Mouse (Mus musculus): ENCODE measurements around the gene Sphkap.

Gene Sphkap

GRCm38 (mm10) chr1:83297137-83298076, 110.6 kb downstream of the Sphkap start:
- in situ Hi-C loops (cut with MboI, MseI), result no loop called here

GRCm38 (mm10) chr1:83285866-83286265, 122.1 kb downstream of the Sphkap start:
- in situ Hi-C loops (cut with MboI, MseI), result no loop called here

GRCm38 (mm10) chr1:83277044-83277443, 131.0 kb downstream of the Sphkap start:
- in situ Hi-C loops (cut with MboI, MseI), result no loop called here

- in situ Hi-C loops (cut with MboI, MseI), result no loop called here
Observed at GRCm38 (mm10) chr1:83276637-83277036, 131.4 kb downstream of the Sphkap start.

- in situ Hi-C loops (cut with MboI, MseI), result loop anchor here in 1 of 2 experiments (5.0 kb wide), 1 partner anchor 759 kb away; no protein-coding TSS in a partner anchor
Observed at GRCm38 (mm10) chr1:83251746-83252145, 156.3 kb downstream of the Sphkap start.

GRCm38 (mm10) chr1:83248235-83248746, 159.7 kb downstream of the Sphkap start:
- in situ Hi-C loops (cut with MboI, MseI), result no loop called here

- in situ Hi-C loops (cut with MboI, MseI), result loop anchor here in 1 of 2 experiments (10.0 kb wide), 1 partner anchor 837 kb away; no protein-coding TSS in a partner anchor
Observed at GRCm38 (mm10) chr1:83227946-83228345, 180.1 kb downstream of the Sphkap start.

GRCm38 (mm10) chr1:83224423-83224960, 183.5 kb downstream of the Sphkap start:
- in situ Hi-C loops (cut with MboI, MseI), result loop anchor here in 1 of 2 experiments (10.0 kb wide), 1 partner anchor 840 kb away; no protein-coding TSS in a partner anchor

GRCm38 (mm10) chr1:83223072-83223471, 184.9 kb downstream of the Sphkap start:
- in situ Hi-C loops (cut with MboI, MseI), result loop anchor here in 1 of 2 experiments (10.0 kb wide), 1 partner anchor 842 kb away; no protein-coding TSS in a partner anchor

GRCm38 (mm10) chr1:83218260-83218659, 189.7 kb downstream of the Sphkap start:
- in situ Hi-C loops (cut with MboI, MseI), result no loop called here

- in situ Hi-C loops (cut with MboI, MseI), result no loop called here
Observed at GRCm38 (mm10) chr1:83209981-83210380, 198.0 kb downstream of the Sphkap start.

Data from T-helper 17 cell (primary cell).